Mouse (Mus musculus) adrenal gland, postnatal 36 days (tissue): ENCODE results near the gene Setd5. TPM values are rescaled to one million over a fixed set of nuclear protein-coding genes. Genes with fewer than 3 reads are reported as not detected.

ENCODE experiments used
- DNase-seq, 2 experiments: peaks; one replicate each; pipeline ENCODE4 v3.0.0; 2021; ENCODE audit warnings: mixed read lengths in 1 of 2
- total RNA-seq, 2 experiments: library from RNA; stranded (reverse); gene quantifications; 2 replicates each; pipeline ENCODE4 v1.2.3; 2021

The Setd5 gene
- total RNA-seq, 2 experiments from 2014 or later: 87.7 to 88.4 TPM

DNA sequence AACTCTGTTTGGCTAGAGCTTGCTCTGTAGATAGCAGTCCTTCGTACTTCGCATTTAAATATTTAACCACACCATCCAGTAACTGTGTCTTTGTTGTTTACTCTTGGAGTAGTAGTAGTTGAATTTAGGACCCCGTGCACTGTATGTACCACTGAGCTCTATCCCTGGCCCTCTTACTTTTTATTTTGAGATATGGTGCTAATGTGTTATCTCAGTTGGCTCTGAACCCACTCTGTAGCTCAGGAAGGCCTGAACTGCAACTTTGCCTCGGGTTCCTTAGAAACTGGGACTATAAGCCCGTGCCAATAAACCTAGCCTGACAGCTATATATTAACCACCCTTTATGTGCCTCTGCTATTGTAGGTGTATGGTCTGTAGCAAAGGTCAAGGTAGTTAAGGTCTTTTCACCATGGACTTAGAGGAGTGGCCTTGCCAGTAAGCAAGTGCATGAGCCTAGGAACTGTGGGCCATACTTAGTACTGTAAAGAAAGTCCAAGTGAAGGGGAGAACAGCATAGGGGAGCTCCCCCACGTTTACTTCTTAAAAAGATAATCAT, 22.5 kb upstream of the Setd5 start:
- no peak for DNase-seq

DNA sequence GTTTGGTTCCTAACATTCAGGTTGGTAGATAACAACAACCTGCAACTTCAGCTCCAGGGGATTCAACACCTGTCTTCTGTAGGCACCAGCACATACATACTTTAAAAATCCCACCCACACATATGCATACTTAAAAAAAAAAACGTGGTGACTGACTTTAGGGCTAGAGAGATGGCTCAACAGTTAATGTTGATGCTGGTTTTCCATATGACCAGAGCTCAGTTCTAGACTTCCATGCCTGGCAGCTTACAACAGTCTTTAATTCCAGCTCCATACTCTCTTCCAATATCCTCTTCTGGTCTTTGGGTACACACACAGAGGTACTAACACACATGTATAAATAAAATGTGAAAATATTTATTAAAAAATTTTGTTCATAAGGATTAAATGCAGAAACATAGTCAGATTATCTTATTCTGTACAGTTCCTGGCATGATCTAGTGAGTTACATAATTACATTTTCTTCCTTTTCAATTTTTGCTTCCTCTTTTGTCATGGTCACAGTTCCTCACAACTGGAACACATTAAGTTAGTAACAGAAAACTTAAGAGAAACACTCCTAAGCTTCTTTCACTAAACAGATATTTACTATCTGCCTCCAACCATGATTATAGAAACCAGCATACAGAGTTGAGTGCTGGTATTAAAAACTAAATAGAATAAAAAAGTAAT, 16.1 kb upstream of the Setd5 start:
- DNase-seq: no peak

DNA sequence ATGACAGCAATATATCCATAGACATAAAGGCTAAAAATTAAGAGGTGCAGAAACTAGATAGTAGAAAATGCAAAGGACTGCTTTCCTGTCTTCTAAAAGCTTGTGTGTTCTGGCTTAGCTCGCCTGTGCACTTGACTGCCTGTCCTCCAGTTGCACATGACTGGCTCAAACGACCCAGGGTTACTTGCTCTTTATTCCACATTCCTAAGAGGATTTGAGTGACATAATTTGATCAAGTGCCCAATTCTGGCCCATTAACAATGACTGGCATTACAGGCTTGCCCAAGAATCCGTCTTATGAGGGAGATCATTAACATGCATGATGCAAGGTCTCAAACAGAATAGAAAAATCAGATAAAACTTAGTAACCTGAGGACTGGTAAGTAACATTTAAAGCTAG, 14.9 kb upstream of the Setd5 start:
- DNase-seq: no peak

DNA sequence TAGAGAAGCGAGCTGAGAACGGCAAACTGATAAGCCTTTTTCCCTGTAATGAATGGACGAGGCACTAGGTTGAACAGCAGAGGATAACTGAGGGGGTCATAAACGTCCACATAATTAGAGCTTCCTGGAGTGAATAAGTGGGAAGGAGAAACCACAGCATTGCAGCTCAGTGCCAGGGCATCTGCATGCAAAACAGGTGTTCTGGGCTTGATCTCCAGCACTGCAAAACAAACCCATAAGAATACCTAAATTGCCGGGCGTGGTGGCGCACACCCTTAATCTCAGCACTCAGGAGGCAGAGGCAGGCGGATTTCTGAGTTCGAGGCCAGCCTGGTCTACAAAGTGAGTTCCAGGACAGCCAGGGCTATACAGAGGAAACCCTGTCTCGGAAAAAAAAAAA, 13.8 kb upstream of the Setd5 start:
- no peak for DNase-seq

DNA sequence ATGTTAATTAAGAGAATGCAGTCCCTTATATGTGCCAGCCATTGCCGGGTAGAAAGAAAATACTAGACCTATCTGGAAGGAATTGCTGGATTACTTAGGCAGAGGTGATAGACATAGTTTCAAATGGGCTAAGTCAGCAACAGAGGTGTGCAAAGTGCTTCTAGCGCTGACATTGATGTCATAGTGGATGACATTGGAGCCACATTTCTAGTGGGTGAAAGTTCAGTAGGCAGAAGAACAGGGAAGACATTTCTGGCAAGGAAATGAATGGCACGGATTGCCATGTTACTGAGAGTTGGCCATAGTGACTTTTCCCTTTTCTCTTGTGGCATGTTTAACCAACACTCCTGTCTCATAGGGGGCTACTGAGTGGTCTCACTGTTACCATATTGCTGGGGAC, 12.0 kb upstream of the Setd5 start:
- DNase-seq: no peak

DNA sequence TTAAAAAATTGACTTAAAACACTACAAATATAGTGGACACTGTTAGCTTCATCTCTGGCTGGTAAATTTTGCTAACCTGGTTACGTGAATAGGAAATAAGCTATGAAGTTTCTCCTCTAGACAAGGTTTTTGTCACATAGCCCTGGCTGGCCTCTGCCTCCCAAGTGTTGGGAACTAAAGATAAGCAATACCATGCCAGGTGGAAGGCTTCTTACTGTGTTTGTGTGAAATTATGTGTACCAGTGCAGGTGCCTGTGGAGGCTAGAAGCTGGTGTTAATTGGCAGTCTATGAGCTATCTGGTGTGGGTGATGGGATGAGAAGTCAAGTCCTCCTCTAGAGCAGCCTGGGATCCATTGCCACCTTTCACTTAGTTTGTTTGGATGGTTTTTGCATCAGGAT, 8.0 kb upstream of the Setd5 start:
- no peak for DNase-seq

DNA sequence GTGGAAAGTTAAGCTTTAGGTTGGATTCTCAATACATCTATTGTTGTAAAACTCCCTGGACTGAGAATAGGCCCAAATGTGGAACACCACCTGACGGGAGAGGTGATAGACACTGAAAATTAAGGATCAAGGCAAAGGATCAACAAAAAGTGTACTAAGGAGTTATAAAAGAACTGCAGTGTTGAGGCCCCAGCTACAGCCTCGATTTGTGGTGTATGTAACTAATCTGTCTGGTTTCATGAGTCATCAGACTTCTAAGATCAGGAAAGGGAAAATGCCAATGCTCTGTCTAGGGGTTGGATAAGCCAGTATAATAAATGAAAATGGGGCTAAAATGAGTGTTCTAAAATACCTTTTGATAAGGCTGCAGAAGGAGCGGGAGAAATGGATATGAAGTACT, 1.9 kb upstream of the Setd5 start:
- no peak for DNase-seq

DNA sequence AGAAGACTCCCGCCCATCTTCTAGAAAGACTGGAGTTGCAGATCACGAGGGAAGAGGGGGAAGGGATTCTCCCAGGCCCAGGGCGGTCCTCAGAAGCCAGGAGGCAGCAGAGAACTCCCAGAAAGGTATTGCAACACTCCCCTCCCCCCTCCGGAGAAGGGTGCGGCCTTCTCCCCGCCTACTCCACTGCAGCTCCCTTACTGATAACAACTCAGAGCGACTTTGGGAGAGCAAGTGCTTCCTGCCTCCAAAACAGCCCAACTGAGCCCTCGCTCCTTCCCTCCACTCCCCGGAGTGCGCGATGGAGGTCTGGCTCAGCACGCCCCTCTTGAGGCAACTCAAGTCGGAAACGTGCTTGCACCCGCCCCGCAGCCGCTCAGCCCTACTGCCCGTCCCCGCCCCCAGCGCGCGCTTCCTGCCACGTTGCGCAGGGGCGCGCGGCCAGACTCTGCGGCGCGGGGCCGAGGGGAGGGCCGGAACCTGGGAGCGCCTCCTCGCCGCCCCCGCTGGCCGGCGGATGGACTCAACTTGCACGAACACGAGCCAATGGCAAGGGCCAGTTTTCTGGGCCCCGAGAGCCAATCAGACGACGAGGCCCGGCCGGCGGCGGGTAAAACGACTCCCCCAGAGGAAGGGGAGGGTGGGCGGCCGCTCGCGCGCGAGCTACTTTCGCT, 1.0 kb upstream of the Setd5 start:
- peak; percentile 96 to 97 for DNase-seq

DNA sequence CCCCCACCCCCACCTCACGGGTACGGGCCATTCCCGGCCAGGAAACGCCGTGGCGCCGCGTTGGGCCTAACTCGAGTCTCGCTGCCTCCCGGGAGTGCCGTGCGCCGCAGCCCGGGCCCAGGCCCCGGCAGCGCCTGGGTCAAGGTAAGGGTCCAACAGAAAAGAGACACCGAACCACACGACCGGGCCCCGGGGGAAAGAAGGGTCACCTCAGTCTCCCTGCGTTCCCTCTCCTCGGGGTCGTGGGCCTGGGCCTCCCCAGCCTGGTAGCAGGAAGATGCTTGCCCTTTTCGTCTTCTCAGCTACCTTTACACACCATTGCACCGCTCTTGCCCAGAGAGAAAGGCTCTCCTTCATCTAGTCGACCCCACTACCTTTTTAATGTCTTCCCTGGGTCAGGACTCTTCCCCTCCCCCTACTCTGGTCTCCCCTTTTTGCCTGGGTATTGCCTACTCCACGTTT, 435 bp downstream of the Setd5 start:
- DNase-seq: no peak

DNA sequence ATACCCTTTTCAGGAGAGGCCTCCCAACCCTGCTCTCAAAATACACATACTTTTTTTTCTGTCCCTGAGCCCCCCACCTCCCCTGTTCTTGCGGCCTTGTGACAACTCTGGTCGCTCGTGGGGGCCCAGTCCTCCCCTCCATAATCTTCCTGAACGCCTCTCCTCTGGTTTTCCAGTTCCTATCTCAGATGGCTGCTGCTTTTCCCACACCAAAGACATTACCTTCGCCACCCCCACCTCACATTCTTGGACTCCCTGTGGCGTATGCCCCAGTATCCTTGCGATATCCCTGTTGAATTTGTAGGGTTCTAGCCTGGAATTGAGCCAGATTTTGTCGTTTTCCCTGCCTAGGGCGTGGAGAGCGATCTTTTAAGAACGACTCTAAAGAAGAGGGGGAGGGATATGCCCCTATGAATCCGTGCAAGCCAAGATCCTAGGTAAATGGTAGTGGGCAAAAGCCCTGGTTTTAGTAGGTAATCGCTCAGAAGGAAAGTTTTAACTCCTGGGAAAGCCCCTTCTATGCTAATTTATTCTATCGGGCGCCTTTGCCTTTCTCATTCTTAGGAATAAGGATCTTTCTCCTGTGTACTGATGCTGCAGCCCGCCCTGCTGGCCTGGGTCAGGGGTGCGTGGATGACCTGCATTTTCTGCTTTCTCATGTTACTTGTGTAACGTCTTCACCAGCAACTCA, 1.0 kb downstream of the Setd5 start:
- peak; percentile 36 to 49 for DNase-seq

DNA sequence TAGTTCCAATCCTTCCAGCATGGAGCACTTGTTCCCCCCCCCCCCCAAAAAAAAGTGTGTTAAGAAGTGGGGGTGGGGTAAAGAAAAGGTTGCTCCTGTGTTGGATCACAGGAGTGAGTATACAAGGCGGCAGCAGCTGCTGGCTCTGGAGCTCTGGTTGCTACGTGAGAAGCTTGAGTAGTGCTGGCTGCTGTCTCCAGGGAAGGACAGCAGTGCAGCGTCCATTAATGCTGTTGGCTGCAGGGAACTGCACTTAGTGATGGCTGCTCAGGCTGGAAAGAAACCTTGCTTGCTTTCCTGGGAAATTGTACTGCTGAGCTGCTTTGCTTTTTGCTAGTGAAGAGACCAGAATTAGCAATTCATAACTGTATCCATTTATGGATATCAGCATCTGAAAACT, 2.3 kb downstream of the Setd5 start:
- DNase-seq: peak; percentile 42 to 51

DNA sequence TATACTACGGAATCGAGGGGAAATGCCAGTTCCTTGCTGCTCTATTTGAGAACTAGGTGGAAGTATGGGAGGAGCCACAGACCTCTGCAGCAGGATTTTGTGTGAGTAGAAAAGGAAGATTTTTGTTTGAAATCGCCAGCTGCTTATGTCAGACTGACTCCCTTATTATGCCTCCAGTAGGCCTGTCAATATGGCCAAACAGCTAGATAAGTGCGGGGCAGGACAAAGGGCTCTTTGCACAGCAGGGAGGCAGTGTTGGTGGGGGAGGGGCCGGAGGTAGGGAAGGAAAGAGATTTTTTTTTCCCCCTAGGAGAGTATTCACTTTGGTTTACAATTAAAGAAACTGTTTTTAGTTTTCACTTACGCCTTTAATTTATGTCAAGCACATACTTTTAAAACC, 5.1 kb downstream of the Setd5 start:
- DNase-seq: peak; percentile 29 to 51

DNA sequence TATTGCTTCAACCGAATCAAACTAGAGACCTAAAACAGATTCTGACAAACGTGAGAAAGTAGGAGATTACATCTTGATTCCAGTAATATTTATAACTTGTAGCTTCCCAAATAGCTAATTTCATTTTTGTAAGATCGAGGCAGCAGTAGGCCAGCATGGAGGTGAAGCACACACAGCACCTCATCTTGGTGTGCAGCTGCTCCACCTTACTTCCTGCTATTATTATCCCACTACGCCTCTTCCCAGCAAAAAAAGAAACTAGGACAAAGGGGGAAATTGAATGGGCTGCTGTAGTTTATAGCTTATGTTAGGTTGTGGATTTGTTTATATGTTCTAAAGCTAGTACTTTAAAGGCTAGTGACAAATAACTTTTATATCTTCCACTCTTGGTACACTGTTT, 7.4 kb downstream of the Setd5 start:
- no peak for DNase-seq

DNA sequence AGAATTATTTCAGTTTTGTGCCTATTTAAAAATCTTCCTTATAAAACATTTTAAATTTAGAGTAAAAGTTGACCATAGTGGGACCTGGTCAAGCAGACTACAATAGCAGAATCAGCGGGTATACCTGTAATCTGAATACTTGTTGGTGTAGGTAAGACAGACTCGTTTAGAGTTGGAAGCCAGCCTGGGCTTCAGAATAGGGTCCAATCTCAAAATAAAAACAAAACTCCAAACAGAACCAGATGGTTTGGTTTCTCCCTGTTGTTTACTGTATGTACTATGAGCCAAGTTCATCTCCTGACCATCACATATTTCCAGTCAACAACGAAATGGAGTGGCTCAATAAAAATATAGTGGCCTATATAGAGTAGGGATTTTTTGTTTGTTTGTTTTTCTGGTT, 16.0 kb downstream of the Setd5 start:
- no peak for DNase-seq

DNA sequence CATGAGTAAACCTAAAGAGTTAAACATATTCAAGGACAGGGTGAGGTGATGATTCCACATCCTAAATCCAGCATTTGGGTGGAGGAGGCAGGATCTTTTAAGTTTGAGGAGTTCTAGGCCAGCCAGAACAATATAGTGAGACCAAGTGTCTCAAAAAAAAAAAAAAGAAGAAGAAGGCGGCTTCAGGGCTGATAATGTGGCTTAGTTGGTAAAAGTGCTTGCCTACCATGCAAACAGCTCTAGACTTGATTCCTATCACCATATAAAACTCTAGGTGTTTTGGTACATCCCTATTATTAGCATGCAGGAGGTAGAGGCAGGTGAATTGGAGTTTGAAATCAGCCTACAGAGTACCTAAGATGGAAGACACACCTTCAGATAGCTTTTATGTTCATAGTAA, 18.4 kb downstream of the Setd5 start:
- no peak for DNase-seq

DNA sequence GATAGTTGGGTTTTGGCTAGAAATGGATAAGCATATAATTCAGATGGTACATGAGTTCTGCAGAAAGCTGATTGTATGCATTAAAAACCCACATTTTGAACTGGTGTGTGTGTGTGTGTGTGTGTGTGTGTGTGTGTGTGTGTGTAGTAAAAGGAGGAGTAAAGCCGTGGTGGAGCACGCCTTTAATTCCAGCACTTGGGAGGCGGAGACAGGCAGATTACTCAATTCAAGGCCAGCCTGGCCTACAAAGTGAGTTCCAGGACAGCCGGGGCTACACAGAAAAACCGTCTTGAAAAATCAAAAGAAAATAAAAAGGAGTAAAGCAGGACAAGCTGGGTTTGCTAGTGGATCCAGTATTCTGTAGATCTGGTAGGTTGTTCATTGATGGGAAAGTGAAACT, 20.5 kb downstream of the Setd5 start:
- peak; percentile 54 to 65 for DNase-seq

DNA sequence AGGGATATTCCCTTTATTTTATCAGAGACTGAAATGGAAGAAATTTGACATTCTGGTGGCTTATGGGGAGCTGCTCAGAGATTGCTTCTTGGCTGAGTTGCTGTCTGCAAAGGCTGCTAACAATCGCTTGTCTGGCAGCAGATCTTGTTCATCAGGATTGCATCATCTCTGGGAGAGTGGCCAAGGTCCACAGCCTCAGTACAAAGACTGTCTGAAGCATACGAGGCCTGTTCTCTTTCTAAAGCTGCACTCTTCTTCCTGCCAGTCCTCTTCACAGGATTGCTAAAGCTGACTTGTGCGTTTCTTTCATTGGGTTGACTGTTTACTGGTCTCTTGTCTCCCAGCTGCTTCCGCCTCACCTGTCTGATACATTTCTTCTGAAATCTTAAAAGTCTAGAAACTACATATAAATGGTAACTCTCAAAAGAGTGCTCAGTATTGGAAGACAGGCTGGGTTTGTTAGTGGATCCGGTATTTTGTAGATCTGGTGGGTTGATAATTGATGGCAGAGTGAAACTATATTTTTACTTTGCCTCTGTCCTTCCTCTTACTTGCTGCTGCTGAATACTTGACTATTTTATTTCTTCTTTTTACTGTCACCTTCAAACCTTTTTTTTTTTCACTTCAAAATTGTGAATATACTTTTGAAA, 22.6 kb downstream of the Setd5 start:
- DNase-seq: peak; percentile 92 to 94

DNA sequence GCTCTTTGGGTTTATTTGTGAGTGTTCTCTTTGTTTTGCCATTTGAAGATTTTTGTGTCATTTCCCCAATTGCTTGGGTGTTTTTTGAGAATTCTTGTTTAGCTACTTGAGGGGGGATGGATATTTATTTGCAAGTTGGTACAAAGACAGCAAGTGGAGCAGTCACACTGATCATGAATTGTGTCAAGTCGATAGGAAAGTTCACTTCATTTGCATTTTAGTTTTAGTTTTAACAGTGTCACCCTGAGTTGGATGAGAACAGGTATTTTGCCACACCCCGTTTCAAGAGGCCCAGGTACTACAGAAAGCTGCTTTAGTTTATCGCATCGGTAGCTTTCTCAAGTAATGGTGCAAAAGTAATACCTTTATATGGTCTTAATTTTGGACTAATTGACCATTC, 25.4 kb downstream of the Setd5 start:
- no peak for DNase-seq

DNA sequence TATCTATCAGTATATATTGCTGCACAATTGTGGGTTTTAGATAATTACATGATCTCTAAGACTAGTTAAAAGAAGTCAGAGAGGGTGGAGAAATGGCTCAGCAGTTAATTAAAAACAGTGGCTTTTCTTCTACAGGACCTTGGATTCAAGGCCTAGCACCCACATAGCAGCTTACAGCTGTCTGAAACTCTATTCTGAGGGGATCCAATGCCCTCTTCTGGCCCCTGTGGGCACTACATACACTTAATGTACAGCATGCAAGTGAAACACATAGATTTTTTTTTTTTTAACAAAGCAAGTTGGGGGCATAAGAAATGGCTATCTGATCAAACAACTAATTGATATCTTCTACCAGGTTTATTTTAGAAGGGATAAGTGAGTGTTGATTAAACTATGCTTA, 26.6 kb downstream of the Setd5 start:
- DNase-seq: peak; percentile 72 to 73

DNA sequence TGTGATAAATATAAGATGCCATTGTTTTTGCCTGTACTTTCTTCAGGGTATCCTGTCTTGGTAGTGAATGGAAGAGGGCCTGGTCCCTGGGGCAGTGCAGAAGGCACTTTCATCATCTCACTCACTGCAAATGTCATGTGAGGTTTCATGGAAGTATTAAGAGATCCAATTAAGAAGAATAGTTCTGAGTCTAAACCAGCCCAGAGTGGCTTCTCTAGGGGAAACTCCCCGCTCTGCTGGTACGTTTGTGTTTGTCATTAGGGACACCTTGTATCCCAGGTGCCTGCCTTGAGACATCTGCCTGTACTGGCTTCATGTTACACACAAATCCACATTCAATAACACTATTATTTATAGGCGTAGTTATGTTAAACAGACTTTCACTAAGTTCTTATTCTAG, 32.2 kb downstream of the Setd5 start:
- no peak for DNase-seq

DNA sequence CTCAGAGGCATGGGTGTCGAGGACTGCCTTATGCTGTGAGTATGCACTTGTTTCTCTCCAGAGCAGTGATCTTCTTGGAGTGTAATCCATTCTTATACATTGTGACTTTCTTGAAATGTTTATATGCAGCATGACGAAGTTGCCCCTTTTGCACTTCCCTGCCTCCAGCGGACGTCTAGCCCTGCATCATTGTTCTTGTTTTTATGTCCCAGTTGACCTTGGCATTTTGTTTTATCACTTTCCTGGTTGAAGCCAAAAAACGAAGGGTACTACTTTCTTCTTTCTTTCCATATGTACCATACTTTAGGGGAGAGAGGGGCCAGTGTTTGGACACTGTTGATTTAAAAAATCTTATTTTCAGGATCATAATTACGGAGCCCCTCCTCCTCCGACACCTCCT, 32.8 kb downstream of the Setd5 start:
- peak; percentile 45 to 51 for DNase-seq

DNA sequence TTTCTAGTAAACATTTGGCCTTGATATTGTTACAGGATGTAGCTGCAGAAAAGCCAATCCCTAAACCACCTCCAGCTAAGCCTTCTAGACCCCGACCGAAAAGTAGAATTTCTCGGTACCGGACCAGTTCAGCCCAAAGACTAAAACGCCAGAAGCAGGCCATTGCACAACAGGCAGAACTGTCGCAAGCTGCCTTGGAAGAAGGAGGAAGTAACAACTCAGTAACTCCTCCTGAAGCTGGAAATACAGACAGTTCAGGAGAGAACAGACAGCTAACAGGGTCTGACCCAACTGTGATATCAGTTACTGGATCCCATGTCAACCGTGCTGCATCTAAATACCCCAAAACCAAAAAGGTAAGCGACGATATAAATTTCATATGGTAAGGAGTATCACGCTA, 43.6 kb downstream of the Setd5 start:
- DNase-seq: no peak

DNA sequence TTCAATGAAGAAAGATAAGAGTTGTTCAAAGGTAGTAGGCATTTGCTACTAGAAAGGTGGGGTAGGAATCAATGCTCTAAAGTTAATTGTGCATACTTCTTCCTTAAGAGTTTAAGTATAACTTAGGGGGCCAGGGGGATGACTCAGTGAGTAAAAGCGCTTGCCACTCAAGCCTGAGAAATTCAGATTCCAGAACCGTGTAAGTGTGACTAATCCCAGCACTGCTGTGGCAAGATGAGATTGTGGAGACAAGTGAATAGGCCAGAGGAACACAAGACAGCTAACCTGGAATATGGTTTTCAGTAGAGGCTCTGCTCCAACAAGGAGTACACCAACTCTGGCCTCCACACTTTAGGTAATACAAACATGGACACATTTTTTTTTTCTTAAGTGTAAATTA, 56.2 kb downstream of the Setd5 start:
- DNase-seq: no peak
